Mouse (Mus musculus) stomach, embryonic 15.5 days (tissue): Measurements from ENCODE around the gene Phex. TPM values are rescaled to one million over a fixed set of nuclear protein-coding genes. Genes with fewer than 3 reads are reported as not detected.

Experiments used
- ATAC-seq: fragments of 200-750 bp; cut with Nextera tagmentation; 2 replicates; pipeline ENCODE4 v1.8.0; 2017; ENCODE audit warnings: low read depth, moderate number of reproducible peaks, moderate TSS enrichment; ENCODE audit not compliant: insufficient read depth, low FRiP score
- H3K27ac ChIP-seq: fragments of 300-500 bp; sonication (generic); 2 replicates; pipeline ENCODE4 v1.5.1; 2015; ENCODE audit warnings: mild to moderate bottlenecking, inconsistent platforms
- H3K27me3 ChIP-seq: fragments of 300-500 bp; sonication (generic); replicated peaks from 2 replicates; pipeline ENCODE4 v1.6.1; 2015; ENCODE audit warnings: inconsistent platforms
- H3K36me3 ChIP-seq: fragments of 300-500 bp; sonication (generic); 2 replicates; pipeline ENCODE4 v1.6.1; 2015; ENCODE audit warnings: inconsistent platforms
- H3K4me1 ChIP-seq: fragments of 300-500 bp; sonication (generic); 2 replicates; pipeline ENCODE4 v1.6.1; 2015; ENCODE audit warnings: inconsistent platforms
- H3K4me2 ChIP-seq: fragments of 300-500 bp; sonication (generic); 2 replicates; pipeline ENCODE4 v1.6.1; 2015; ENCODE audit warnings: mild to moderate bottlenecking, inconsistent platforms
- H3K4me3 ChIP-seq: fragments of 300-500 bp; sonication (generic); replicated peaks from 2 replicates; pipeline ENCODE4 v1.5.1; 2015; ENCODE audit warnings: inconsistent platforms
- H3K9ac ChIP-seq: fragments of 300-500 bp; sonication (generic); 2 replicates; pipeline ENCODE4 v1.6.1; 2015; ENCODE audit warnings: inconsistent platforms
- H3K9me3 ChIP-seq: fragments of 300-500 bp; sonication (generic); 2 replicates; pipeline ENCODE4 v1.6.1; 2016; ENCODE audit warnings: inconsistent platforms
- WGBS: fragments of 180-500 bp; shearing (Covaris S2); methylation state at CpG from one replicate; pipeline ENCODE4 v1.1.7; 2015; 5-methylcytosine and 5-hydroxymethylcytosine counted together
- polyA plus RNA-seq: library from polyadenylated mRNA; unstranded; fragments of >200 nt; fragmentation: Nextera tagmentation; extraction: Ambion mirVana; gene quantifications from 2 replicates; pipeline ENCODE4 v1.2.1, GENCODE M21; 2015

The Phex gene
- polyA plus RNA-seq, 1 experiment from 2014 or later, result 0.09 TPM

- Histone ChIP-seq H3K36me3 (no peaks in the 10 kb centered on the region), H3K4me3 (no peak overlapping the region), H3K4me2 (no peak overlapping the region), H3K9me3 (no peaks in the 10 kb centered on the region), H3K27ac (no peak overlapping the region), H3K27me3 (no peaks in the 10 kb centered on the region), H3K4me1 (no peaks in the 10 kb centered on the region), H3K9ac (no peak overlapping the region)
- 55% methylated on average over 4 of the region's 4 CpGs for WGBS
- ATAC-seq, result no peak
Measured at GRCm38 (mm10) chrX:157306796-157307405, 108.2 kb downstream of the Phex start.

GRCm38 (mm10) chrX:157305852-157306232, 109.3 kb downstream of the Phex start:
- H3K9me3 ChIP-seq, result no peaks in the 10 kb centered on the region
- H3K4me1 ChIP-seq, result no peaks in the 10 kb centered on the region
- WGBS, result 70% methylated on average over 5 of the region's 5 CpGs
- H3K4me3 ChIP-seq, result no peak overlapping the region
- no peak for ATAC-seq
- no peak overlapping the region for H3K9ac ChIP-seq
- H3K27me3 ChIP-seq, result no peaks in the 10 kb centered on the region
- no peak overlapping the region for H3K4me2 ChIP-seq
- no peak overlapping the region for H3K27ac ChIP-seq
- no peaks in the 10 kb centered on the region for H3K36me3 ChIP-seq

- no peaks in the 10 kb centered on the region for H3K27me3 ChIP-seq
- H3K9ac ChIP-seq, result no peak overlapping the region
- no peak overlapping the region for H3K27ac ChIP-seq
- H3K9me3 ChIP-seq, result no peaks in the 10 kb centered on the region
- no peak overlapping the region for H3K4me2 ChIP-seq
- H3K4me3 ChIP-seq, result no peak overlapping the region
- no peak for ATAC-seq
- H3K36me3 ChIP-seq, result no peaks in the 10 kb centered on the region
- no peaks in the 10 kb centered on the region for H3K4me1 ChIP-seq
- 56% methylated on average over 6 of the region's 6 CpGs for WGBS
Measured at GRCm38 (mm10) chrX:157305193-157305851, 109.8 kb downstream of the Phex start.

- Histone ChIP-seq H3K4me3 (no peak overlapping the region), H3K27ac (no peak overlapping the region), H3K36me3 (no peaks in the 10 kb centered on the region), H3K9ac (no peak overlapping the region), H3K9me3 (no peaks in the 10 kb centered on the region), H3K4me2 (no peak overlapping the region), H3K4me1 (no peaks in the 10 kb centered on the region), H3K27me3 (no peaks in the 10 kb centered on the region)
- no peak for ATAC-seq
Measured at GRCm38 (mm10) chrX:157292411-157292810, 122.7 kb downstream of the Phex start.

GRCm38 (mm10) chrX:157276581-157276980, 138.5 kb downstream of the Phex start:
- Histone ChIP-seq H3K36me3 (no peaks in the 10 kb centered on the region), H3K27ac (no peak overlapping the region), H3K4me2 (no peak overlapping the region), H3K4me1 (no peaks in the 10 kb centered on the region), H3K4me3 (no peak overlapping the region), H3K27me3 (no peaks in the 10 kb centered on the region), H3K9ac (no peak overlapping the region), H3K9me3 (no peaks in the 10 kb centered on the region)
- ATAC-seq, result no peak
- 31% methylated on average over 1 of the region's 1 CpGs for WGBS

GRCm38 (mm10) chrX:157273291-157273690, 141.8 kb downstream of the Phex start:
- no peaks in the 10 kb centered on the region for H3K4me1 ChIP-seq

GRCm38 (mm10) chrX:157271609-157272008, 143.5 kb downstream of the Phex start:
- H3K27ac ChIP-seq, result no peak overlapping the region
- no peak overlapping the region for H3K4me2 ChIP-seq
- H3K27me3 ChIP-seq, result no peaks in the 10 kb centered on the region
- WGBS, result 50% methylated on average over 3 of the region's 3 CpGs
- H3K9ac ChIP-seq, result no peak overlapping the region
- H3K36me3 ChIP-seq, result no peaks in the 10 kb centered on the region
- no peaks in the 10 kb centered on the region for H3K9me3 ChIP-seq
- H3K4me1 ChIP-seq, result no peaks in the 10 kb centered on the region
- no peak for ATAC-seq
- no peak overlapping the region for H3K4me3 ChIP-seq

More at GRCm38 (mm10) chrX:157273291-157273690, 141.8 kb downstream of the Phex start:
- Histone ChIP-seq H3K4me2 (no peak overlapping the region), H3K9me3 (no peaks in the 10 kb centered on the region), H3K27me3 (no peaks in the 10 kb centered on the region), H3K4me3 (no peak overlapping the region), H3K9ac (no peak overlapping the region), H3K27ac (no peak overlapping the region), H3K36me3 (no peaks in the 10 kb centered on the region)
- 79% methylated on average over 3 of the region's 3 CpGs for WGBS
- ATAC-seq, result no peak

GRCm38 (mm10) chrX:157269726-157270305, 145.3 kb downstream of the Phex start:
- H3K36me3 ChIP-seq, result no peaks in the 10 kb centered on the region
- H3K27me3 ChIP-seq, result no peaks in the 10 kb centered on the region
- no peak overlapping the region for H3K4me2 ChIP-seq
- ATAC-seq, result no peak
- H3K9me3 ChIP-seq, result no peaks in the 10 kb centered on the region
- no peaks in the 10 kb centered on the region for H3K4me1 ChIP-seq
- no peak overlapping the region for H3K27ac ChIP-seq
- no peak overlapping the region for H3K9ac ChIP-seq
- WGBS, result 56% methylated on average over 5 of the region's 5 CpGs
- no peak overlapping the region for H3K4me3 ChIP-seq

GRCm38 (mm10) chrX:157268141-157268540, 147.0 kb downstream of the Phex start:
- 55% methylated on average over 1 of the region's 1 CpGs for WGBS
- Histone ChIP-seq H3K4me2 (no peak overlapping the region), H3K4me3 (no peak overlapping the region), H3K9me3 (no peaks in the 10 kb centered on the region), H3K4me1 (no peaks in the 10 kb centered on the region), H3K27me3 (no peaks in the 10 kb centered on the region), H3K9ac (no peak overlapping the region), H3K36me3 (no peaks in the 10 kb centered on the region), H3K27ac (no peak overlapping the region)
- no peak for ATAC-seq

- Histone ChIP-seq H3K27me3 (no peaks in the 10 kb centered on the region), H3K27ac (no peak overlapping the region), H3K4me2 (no peak overlapping the region), H3K4me3 (no peak overlapping the region), H3K9me3 (no peaks in the 10 kb centered on the region), H3K9ac (no peak overlapping the region), H3K4me1 (no peaks in the 10 kb centered on the region), H3K36me3 (no peaks in the 10 kb centered on the region)
- no peak for ATAC-seq
- 86% methylated on average over 1 of the region's 1 CpGs for WGBS
Measured at GRCm38 (mm10) chrX:157202736-157203135, 212.4 kb downstream of the Phex start.

- no peak overlapping the region for H3K27ac ChIP-seq
- no peaks in the 10 kb centered on the region for H3K4me1 ChIP-seq
- no peak for ATAC-seq
- 71% methylated on average over 4 of the region's 4 CpGs for WGBS
- no peak overlapping the region for H3K4me2 ChIP-seq
- H3K4me3 ChIP-seq, result no peak overlapping the region
- H3K9me3 ChIP-seq, result no peaks in the 10 kb centered on the region
- H3K27me3 ChIP-seq, result no peaks in the 10 kb centered on the region
- H3K36me3 ChIP-seq, result no peaks in the 10 kb centered on the region
- no peak overlapping the region for H3K9ac ChIP-seq
Measured at GRCm38 (mm10) chrX:157184167-157184566, 230.9 kb downstream of the Phex start.

- no peak overlapping the region for H3K4me3 ChIP-seq
- H3K4me1 ChIP-seq, result no peaks in the 10 kb centered on the region
- H3K27ac ChIP-seq, result no peak overlapping the region
- no peak overlapping the region for H3K9ac ChIP-seq
- no peak for ATAC-seq
- no peaks in the 10 kb centered on the region for H3K36me3 ChIP-seq
- H3K27me3 ChIP-seq, result no peaks in the 10 kb centered on the region
- no peaks in the 10 kb centered on the region for H3K9me3 ChIP-seq
- 93% methylated on average over 1 of the region's 1 CpGs for WGBS
- no peak overlapping the region for H3K4me2 ChIP-seq
Measured at GRCm38 (mm10) chrX:157180845-157181244, 234.3 kb downstream of the Phex start.
